Mouse (Mus musculus) spleen, postnatal 14 days (tissue): ENCODE results near the gene Calr4.
A peak's percentile ranks its signal among the peaks of the same experiment; 100 is the strongest.

Source experiments
- DNase-seq, 2 experiments: peaks; one replicate each; pipeline ENCODE4 v3.0.0; 2021 to 2022; ENCODE audit warnings: low spot score in 2 of 2

Gene Calr4

GRCm38 (mm10) chr4:109279689-109280458, 45.6 kb downstream of the Calr4 start, which contains the start of gene Eps15:
Gene Eps15, plus strand, starts transcription at chr4:109280268.
- DNase-seq, result peak; percentile 89 to 95

DNA sequence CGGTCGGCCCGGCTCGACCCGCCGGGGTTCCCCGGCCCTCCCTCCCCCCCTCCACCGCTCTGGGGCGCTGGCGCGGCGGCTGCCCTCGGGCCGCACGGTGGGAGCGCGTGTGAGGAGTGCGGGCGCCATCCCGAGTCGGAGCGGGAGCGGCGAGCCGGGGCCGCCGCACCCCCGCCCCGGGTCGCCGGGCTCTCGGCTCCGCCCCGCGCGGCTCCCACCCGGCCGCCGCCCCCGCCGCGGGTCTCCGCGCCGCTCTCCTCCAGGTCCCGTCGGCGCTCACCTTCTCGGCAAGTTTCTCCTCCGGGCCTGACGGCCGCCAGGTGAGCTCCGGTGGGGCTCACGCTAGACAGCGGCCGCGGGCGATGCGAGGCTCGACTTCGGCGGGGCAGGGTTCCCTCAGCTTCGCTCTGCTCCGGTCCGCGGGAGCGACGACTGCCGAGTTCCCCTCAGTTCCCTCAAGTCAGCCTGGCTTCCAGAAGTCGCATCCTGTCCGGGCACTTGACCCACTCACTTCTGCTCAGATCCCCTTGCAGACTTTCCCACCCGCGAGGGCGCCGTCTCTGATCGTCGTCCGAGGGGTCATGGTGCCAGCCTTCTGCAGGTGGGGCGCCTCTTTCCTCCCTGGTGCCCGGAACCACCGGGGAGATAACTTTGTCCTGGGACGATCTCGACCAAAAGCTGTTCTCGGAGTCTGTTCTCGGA, 46.3 kb downstream of the Calr4 start:
- peak; percentile 19 to 28 for DNase-seq

DNA sequence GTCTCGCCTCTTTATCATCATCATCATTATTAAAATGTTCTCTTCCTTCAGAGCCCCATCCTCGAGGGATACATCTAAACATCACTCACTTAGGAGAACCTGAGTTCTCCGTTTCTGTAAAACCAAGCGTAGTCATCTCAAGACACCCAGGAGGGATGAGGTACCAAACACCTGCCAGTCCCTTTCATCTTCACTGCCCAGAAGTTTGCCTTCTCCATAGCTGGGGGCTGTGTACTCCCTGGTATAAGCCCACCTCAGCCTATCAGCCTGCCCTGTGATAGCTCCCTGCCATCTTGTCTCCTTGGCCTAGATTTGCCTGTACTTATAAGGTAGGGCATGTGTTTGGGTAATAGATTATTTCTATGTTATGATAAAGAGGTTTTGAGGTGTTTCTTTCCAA, 46.9 kb downstream of the Calr4 start:
- no peak for DNase-seq

DNA sequence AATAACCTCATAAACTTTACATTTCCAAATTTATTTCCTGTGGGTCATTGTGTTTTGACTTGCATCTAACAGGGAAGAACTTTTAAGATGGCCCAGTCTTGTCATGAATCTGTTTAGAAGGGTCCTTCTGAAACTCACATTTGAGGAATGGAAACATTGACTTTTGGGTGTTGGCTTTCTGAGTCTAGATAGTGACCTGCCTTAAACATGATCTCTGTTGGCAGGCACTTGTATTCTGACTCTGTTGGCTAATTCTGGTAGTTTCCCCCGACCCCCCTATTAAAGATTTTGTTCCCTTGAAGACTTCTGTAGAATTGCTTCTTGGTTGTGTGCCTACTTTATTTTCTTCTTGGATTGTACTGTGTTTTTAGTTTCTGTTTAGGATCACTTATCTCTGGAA, 47.7 kb downstream of the Calr4 start:
- DNase-seq, result no peak

GRCm38 (mm10) chr4:109294629-109295028, 60.3 kb downstream of the Calr4 start:
- no peak for DNase-seq

GRCm38 (mm10) chr4:109296510-109296909, 62.2 kb downstream of the Calr4 start:
- DNase-seq, result no peak

GRCm38 (mm10) chr4:109299136-109299535, 64.9 kb downstream of the Calr4 start:
- DNase-seq, result no peak
